Comparison of ENCODE assay signal across 15 mouse cellular contexts in genomic region chr13:93331721-93332120, GRCm38 (mm10).
"Had no signal": no experiment of that assay in that cellular context is flagged by ENCODE, and none has a peak within 500 bp of the region (broad histone marks: within the 10 kb centered on the region; RNA-seq: fewer than 3 reads in every experiment).

No protein-coding gene starts in this region.

- H3K27ac ChIP-seq: kidney, postnatal 0 days; left cerebral cortex, adult 2 months; lung, embryonic 15.5 days had no signal

- H3K4me3 ChIP-seq: left cerebral cortex, adult 2 months; lung, embryonic 15.5 days; megakaryocyte, embryonic 14.5 days had no signal

- H3K9ac ChIP-seq: lung, embryonic 15.5 days had no signal

- H3K9me3 ChIP-seq: lung, embryonic 15.5 days had no signal

- H3K27me3 ChIP-seq: lung, embryonic 15.5 days; megakaryocyte, embryonic 14.5 days had no signal

- H3K4me1 ChIP-seq: lung, embryonic 15.5 days had no signal

- DNase-seq: kidney, adult 18-20 months; kidney, adult 9 months; kidney, postnatal 25 days; layer of hippocampus, postnatal 36 days; lung, adult 18-20 months; lung, postnatal 10 days; lung, postnatal 36 days; midbrain, embryonic 14.5 days; thymus, adult 18-20 months; thymus, postnatal 36 days had no signal

- H3K4me2 ChIP-seq: lung, embryonic 15.5 days; midbrain, embryonic 11.5 days had no signal

- H3K36me3 ChIP-seq: lung, embryonic 15.5 days had no signal
